Mouse (Mus musculus) stomach, postnatal 0 days (tissue): ENCODE results near the gene Tmprss3.

Experiments used
- CTCF ChIP-seq: IDR thresholded peaks from 2 replicates; pipeline ENCODE4 v1.5.1; 2016; ENCODE audit warnings: antibody characterized with exemption, low read depth, mild to moderate bottlenecking, moderate library complexity
- EP300 ChIP-seq: optimal IDR thresholded peaks from 2 replicates; pipeline ENCODE3; 2016; ENCODE audit warnings: antibody characterized with exemption

DNA sequence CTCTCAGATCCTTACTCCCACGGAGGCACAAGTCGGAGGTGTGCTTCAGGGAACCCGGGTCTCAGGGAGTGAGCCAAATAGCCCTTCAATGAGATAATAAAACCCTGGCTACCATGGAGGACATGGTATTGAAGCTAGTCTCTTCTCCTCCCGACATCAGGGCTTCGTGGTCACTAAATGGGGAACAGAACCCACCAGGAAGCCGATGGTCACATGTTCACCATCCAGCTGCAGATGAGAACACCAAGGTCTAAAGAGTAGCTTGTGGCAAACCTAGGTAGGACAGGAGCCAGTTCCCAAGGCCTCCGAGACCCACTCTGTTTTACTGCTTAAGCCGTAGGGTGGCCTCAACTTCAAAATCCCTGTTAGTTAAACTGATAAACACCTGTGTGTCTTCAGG, 9.9 kb upstream of the Tmprss3 start:
- TF ChIP-seq CTCF (no peak), EP300 (no peak)
